Mouse (Mus musculus): ENCODE data around the gene Thap7.

- TF ChIP-seq CTCF (IDR thresholded peaks at IDR 0.05) = no peak
- no peak for TF ChIP-seq EP300 (IDR thresholded peaks at IDR 0.05)
Measured at GRCm38 (mm10) chr16:17499249-17499883, 31.6 kb downstream of the Thap7 start.

Measured in lung, postnatal 0 days (tissue).